Mouse (Mus musculus) myocyte (in vitro differentiated cells): ENCODE measurements around the gene 1700092M07Rik.
A peak's percentile ranks its signal among the peaks of the same experiment; 100 is the strongest.

Source experiments
- MAX ChIP-seq: IDR thresholded peaks from one replicate; pipeline ENCODE4 v1.6.1; 2011; ENCODE audit warnings: low read depth, mild to moderate bottlenecking, control low read depth
- POLR2A ChIP-seq: IDR thresholded peaks from one replicate; pipeline ENCODE4 v1.6.1; 2011; ENCODE audit warnings: low read depth, mild to moderate bottlenecking, control low read depth, moderate library complexity; ENCODE audit not compliant: insufficient read length

- TF ChIP-seq POLR2A (peak; percentile 45), MAX (no peak)
Observed at GRCm38 (mm10) chr19:8706132-8706667, 34.3 kb upstream of the 1700092M07Rik start.
